Mouse (Mus musculus) frontal cortex, adult 2 months (tissue): ENCODE data around the gene Acads. TPM values are rescaled to one million over a fixed set of nuclear protein-coding genes. Genes with fewer than 3 reads are reported as not detected.
"Not testable (repeated sequence)": the region's sequence is repeated elsewhere in the genome, so short reads cannot be mapped to it uniquely, and the experiment has no call there.

Source experiments
- DNase-seq, 2 experiments: peaks; one replicate each; pipeline ENCODE4 v3.0.0; 2022; ENCODE audit warnings: low spot score in 1 of 2; ENCODE audit errors: extremely low spot score in 1 of 2
- polyA plus RNA-seq: library from polyadenylated mRNA; depleted of rRNA; stranded (reverse); fragments of >200 nt; gene quantifications from 2 replicates; pipeline ENCODE4 v1.2.3, GENCODE M21; 2012; rRNA removed

The Acads gene
- polyA plus RNA-seq: 13.1 and 14.9 TPM in 2 replicates

GRCm38 (mm10) chr5:115118961-115119570 is at the start of gene Acads:
Gene Acads (minus strand): TSS chr5:115119346.
- DNase-seq: peak in 1 of 2 experiments; percentile 42

- DNase-seq: no peak
Measured at GRCm38 (mm10) chr5:115167396-115167795, 48.2 kb upstream of the Acads start.

GRCm38 (mm10) chr5:115166815-115167194 is 47.7 kb upstream of the Acads start:
- no peak for DNase-seq

GRCm38 (mm10) chr5:115165895-115166814 is 47.0 kb upstream of the Acads start:
- no peak for DNase-seq

- no peak for DNase-seq
Measured at GRCm38 (mm10) chr5:115165351-115165750, 46.2 kb upstream of the Acads start.

GRCm38 (mm10) chr5:115164446-115164845 is 45.3 kb upstream of the Acads start:
- DNase-seq: not testable (repeated sequence)

- peak; percentile 43 to 77 for DNase-seq
Measured at GRCm38 (mm10) chr5:115163563-115163962, 44.4 kb upstream of the Acads start.

- not testable (repeated sequence) for DNase-seq
Measured at GRCm38 (mm10) chr5:115161940-115162279, 42.8 kb upstream of the Acads start.

- DNase-seq: no peak
Measured at GRCm38 (mm10) chr5:115161064-115161939, 42.2 kb upstream of the Acads start.

- DNase-seq: no peak
Measured at GRCm38 (mm10) chr5:115160655-115161054, 41.5 kb upstream of the Acads start.

GRCm38 (mm10) chr5:115159165-115159564 is 40.0 kb upstream of the Acads start:
- DNase-seq: no peak

GRCm38 (mm10) chr5:115158040-115158983 is 39.2 kb upstream of the Acads start, which contains the start of gene Mlec:
Gene Mlec (minus strand): TSS chr5:115158179.
- DNase-seq: peak; percentile 97 to 99

GRCm38 (mm10) chr5:115156933-115157589 is 37.9 kb upstream of the Acads start:
- no peak for DNase-seq

GRCm38 (mm10) chr5:115156401-115156800 is 37.3 kb upstream of the Acads start:
- DNase-seq: no peak

- DNase-seq: no peak
Measured at GRCm38 (mm10) chr5:115155831-115156230, 36.7 kb upstream of the Acads start.

- no peak for DNase-seq
Measured at GRCm38 (mm10) chr5:115155156-115155631, 36.0 kb upstream of the Acads start.

GRCm38 (mm10) chr5:115152132-115152956 is 33.2 kb upstream of the Acads start:
- no peak for DNase-seq

GRCm38 (mm10) chr5:115151457-115151856 is 32.3 kb upstream of the Acads start:
- no peak for DNase-seq
